Mouse (Mus musculus) lung, embryonic 14.5 days (tissue): ENCODE data around the gene Hmgcs1. TPM values are rescaled to one million over a fixed set of nuclear protein-coding genes. Genes with fewer than 3 reads are reported as not detected.
"Not testable (repeated sequence)": the region's sequence is repeated elsewhere in the genome, so short reads cannot be mapped to it uniquely, and the experiment has no call there.

ENCODE experiments used
- ATAC-seq: fragments of 200-750 bp; cut with Nextera tagmentation; 2 replicates; pipeline ENCODE4 v1.8.0; 2017; ENCODE audit warnings: mild to moderate bottlenecking, moderate TSS enrichment, moderate library complexity; ENCODE audit not compliant: insufficient read depth
- DNase-seq: peaks from one replicate; pipeline ENCODE4 v3.0.0-alpha.2; 2015
- H3K27ac ChIP-seq: fragments of 300-500 bp; sonication (generic); 2 replicates; pipeline ENCODE4 v1.5.1; 2014; ENCODE audit warnings: low read depth, mild to moderate bottlenecking, moderate library complexity
- H3K27me3 ChIP-seq: fragments of 300-500 bp; sonication (generic); 2 replicates; pipeline ENCODE4 v1.6.1; 2014; ENCODE audit warnings: low read length, control low read depth; ENCODE audit not compliant: insufficient read depth
- H3K36me3 ChIP-seq: fragments of 300-500 bp; sonication (generic); 2 replicates; pipeline ENCODE4 v1.6.1; 2014; ENCODE audit warnings: control low read depth; ENCODE audit not compliant: insufficient read depth
- H3K4me1 ChIP-seq: fragments of 300-500 bp; sonication (generic); 2 replicates; pipeline ENCODE4 v1.6.1; 2014; ENCODE audit warnings: antibody characterized with exemption, control low read depth; ENCODE audit not compliant: insufficient read depth
- H3K4me2 ChIP-seq: fragments of 300-500 bp; sonication (generic); 2 replicates; pipeline ENCODE4 v1.6.1; 2014; ENCODE audit warnings: mild to moderate bottlenecking
- H3K4me3 ChIP-seq: fragments of 300-500 bp; sonication (generic); 2 replicates; pipeline ENCODE4 v1.5.1; 2014; ENCODE audit warnings: low read depth, low read length
- H3K9ac ChIP-seq: fragments of 300-500 bp; sonication (generic); 2 replicates; pipeline ENCODE4 v1.6.1; 2014
- H3K9me3 ChIP-seq: fragments of 300-500 bp; sonication (generic); 2 replicates; pipeline ENCODE4 v1.6.1; 2016; ENCODE audit warnings: low read depth, low read length, control low read depth
- CTCF ChIP-seq: IDR thresholded peaks from 2 replicates; pipeline ENCODE4 v1.5.1; 2016; ENCODE audit warnings: antibody characterized with exemption, low read depth
- WGBS: fragments of 180-500 bp; shearing (Covaris S2); extraction: QIAGEN DNeasy Blood & Tissue Kit; methylation state at CpG from one replicate; pipeline ENCODE4 v1.1.7; 2014; 5-methylcytosine and 5-hydroxymethylcytosine counted together
- polyA plus RNA-seq: library from polyadenylated mRNA; unstranded; fragments of >200 nt; fragmentation: Nextera tagmentation; extraction: Ambion mirVana; gene quantifications from 2 replicates; pipeline ENCODE4 v1.2.1, GENCODE M21; 2014

Gene Hmgcs1
- polyA plus RNA-seq, 1 experiment from 2014 or later: 126 TPM

- Histone ChIP-seq H3K9ac (no peak overlapping the region), H3K4me1 (peaks cover 5% of the 10 kb centered on the region; the same call in 1 of the 2 replicates)
- ATAC-seq: peak; percentile 60; the same call in 1 of the 2 replicates
These were observed 5.6 kb upstream of the Hmgcs1 start for GRCm38 (mm10) chr13:119684416-119685177.

GRCm38 (mm10) chr13:119689709-119690038, 505 bp upstream of the Hmgcs1 start:
- Histone ChIP-seq H3K36me3 (no peaks in the 10 kb centered on the region; the same call in 1 of the 2 replicates), H3K4me2 (peak overlapping the region; percentile 61), H3K4me3 (peak overlapping the region; percentile 93), H3K4me1 (peaks cover 6% of the 10 kb centered on the region), H3K27me3 (no peaks in the 10 kb centered on the region), H3K9me3 (no peaks in the 10 kb centered on the region), H3K9ac (no peak overlapping the region), H3K27ac (no peak overlapping the region)
- no peak for ATAC-seq
- no peak for DNase-seq
- TF ChIP-seq CTCF: no peak
- 10% methylated on average over 5 of the region's 5 CpGs for WGBS

More at GRCm38 (mm10) chr13:119684416-119685177, 5.6 kb upstream of the Hmgcs1 start:
- no peak overlapping the region for H3K4me3 ChIP-seq
- peak; percentile 80 for DNase-seq
- no peaks in the 10 kb centered on the region for H3K9me3 ChIP-seq
- H3K4me2 ChIP-seq: no peak overlapping the region
- H3K27me3 ChIP-seq: no peaks in the 10 kb centered on the region
- H3K36me3 ChIP-seq: no peaks in the 10 kb centered on the region
- H3K27ac ChIP-seq: peak overlapping the region; percentile 33; the same call in 1 of the 2 replicates
- TF ChIP-seq CTCF: no peak
- 55% methylated on average over 11 of the region's 11 CpGs for WGBS

- Histone ChIP-seq H3K9ac (peak overlapping the region; percentile 84), H3K4me2 (peak overlapping the region; percentile 89), H3K4me1 (peaks cover 6% of the 10 kb centered on the region), H3K4me3 (peak overlapping the region; percentile 93), H3K27ac (peak overlapping the region; percentile 96), H3K9me3 (no peaks in the 10 kb centered on the region), H3K36me3 (no peaks in the 10 kb centered on the region; the same call in 1 of the 2 replicates), H3K27me3 (no peaks in the 10 kb centered on the region)
- TF ChIP-seq CTCF: no peak
- DNase-seq: no peak
- no peak for ATAC-seq
- 3% methylated on average over 7 of the region's 7 CpGs for WGBS
These were observed 869 bp downstream of the Hmgcs1 start for GRCm38 (mm10) chr13:119690876-119691620.

- H3K9ac ChIP-seq, H3K27ac ChIP-seq, DNase-seq, H3K36me3 ChIP-seq, H3K9me3 ChIP-seq, ATAC-seq, H3K27me3 ChIP-seq, H3K4me1 ChIP-seq: not testable (repeated sequence)
- H3K4me3 ChIP-seq: peak overlapping the region; percentile 93
- 64% methylated on average over 3 of the region's 3 CpGs for WGBS
- H3K4me2 ChIP-seq: peak overlapping the region; percentile 89
These were observed 1.8 kb downstream of the Hmgcs1 start for GRCm38 (mm10) chr13:119691958-119692357.

- peaks cover 34% of the 10 kb centered on the region for H3K36me3 ChIP-seq
These were observed 5.5 kb downstream of the Hmgcs1 start for GRCm38 (mm10) chr13:119695676-119696075.

GRCm38 (mm10) chr13:119696496-119696895, 6.3 kb downstream of the Hmgcs1 start:
- TF ChIP-seq CTCF: no peak
- WGBS: 68% methylated on average over 1 of the region's 1 CpGs
- Histone ChIP-seq H3K9me3 (no peaks in the 10 kb centered on the region), H3K4me3 (no peak overlapping the region), H3K4me1 (peaks cover 3% of the 10 kb centered on the region), H3K4me2 (no peak overlapping the region), H3K9ac (no peak overlapping the region), H3K27me3 (no peaks in the 10 kb centered on the region), H3K36me3 (peaks cover 42% of the 10 kb centered on the region), H3K27ac (no peak overlapping the region)
- DNase-seq: no peak
- ATAC-seq: no peak

More at GRCm38 (mm10) chr13:119695676-119696075, 5.5 kb downstream of the Hmgcs1 start:
- no peak for TF ChIP-seq CTCF
- H3K9me3 ChIP-seq: no peaks in the 10 kb centered on the region
- no peak overlapping the region for H3K4me2 ChIP-seq
- no peak overlapping the region for H3K27ac ChIP-seq
- ATAC-seq (no peak), DNase-seq (no peak)
- no peak overlapping the region for H3K4me3 ChIP-seq
- no peaks in the 10 kb centered on the region for H3K27me3 ChIP-seq
- WGBS: 74% methylated on average over 4 of the region's 4 CpGs
- no peak overlapping the region for H3K9ac ChIP-seq
- peaks cover 6% of the 10 kb centered on the region for H3K4me1 ChIP-seq

- H3K27ac ChIP-seq: no peak overlapping the region
- 90% methylated on average over 4 of the region's 4 CpGs for WGBS
- DNase-seq (no peak), ATAC-seq (no peak)
- no peak overlapping the region for H3K4me2 ChIP-seq
- peaks cover 59% of the 10 kb centered on the region for H3K36me3 ChIP-seq
- no peak overlapping the region for H3K9ac ChIP-seq
- no peak for TF ChIP-seq CTCF
- H3K27me3 ChIP-seq: no peaks in the 10 kb centered on the region
- no peaks in the 10 kb centered on the region for H3K9me3 ChIP-seq
- H3K4me3 ChIP-seq: no peak overlapping the region
- H3K4me1 ChIP-seq: no peaks in the 10 kb centered on the region
These were observed 8.3 kb downstream of the Hmgcs1 start for GRCm38 (mm10) chr13:119698436-119698835.
